Mouse (Mus musculus) cerebellum, adult 9-10 months (tissue): Measurements from ENCODE around the gene Cux2.
A peak's percentile ranks its signal among the peaks of the same experiment; 100 is the strongest.

Source experiments
- DNase-seq: peaks from one replicate; pipeline ENCODE4 v3.0.0; 2022

Gene Cux2

DNA sequence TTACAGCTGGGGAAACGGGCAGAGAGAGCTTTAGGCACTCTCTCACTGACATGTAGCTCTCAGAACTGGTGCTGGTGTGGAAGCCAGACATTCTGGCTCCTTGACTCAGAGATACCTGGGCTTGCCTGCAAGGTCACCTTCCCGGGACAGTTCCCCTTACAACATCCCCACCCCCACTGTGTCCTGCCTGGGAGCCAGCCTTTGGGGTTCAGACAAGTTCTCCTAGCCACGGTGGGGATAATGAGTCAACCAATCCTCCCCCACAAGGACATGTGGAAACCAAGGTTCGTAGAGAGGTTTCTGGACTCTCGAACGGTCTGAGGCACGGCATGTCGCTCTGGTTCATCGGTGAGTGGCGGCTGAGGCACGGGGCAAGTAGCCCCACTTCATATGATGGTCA, 193.2 kb downstream of the Cux2 start:
- no peak for DNase-seq

- peak; percentile 26 for DNase-seq
These were observed 195.1 kb downstream of the Cux2 start for GRCm38 (mm10) chr5:121854768-121855167.

GRCm38 (mm10) chr5:121853368-121854051, 196.4 kb downstream of the Cux2 start:
- DNase-seq, result peak; percentile 58

- DNase-seq, result peak; percentile 57
These were observed 200.2 kb downstream of the Cux2 start for GRCm38 (mm10) chr5:121849478-121850349.

DNA sequence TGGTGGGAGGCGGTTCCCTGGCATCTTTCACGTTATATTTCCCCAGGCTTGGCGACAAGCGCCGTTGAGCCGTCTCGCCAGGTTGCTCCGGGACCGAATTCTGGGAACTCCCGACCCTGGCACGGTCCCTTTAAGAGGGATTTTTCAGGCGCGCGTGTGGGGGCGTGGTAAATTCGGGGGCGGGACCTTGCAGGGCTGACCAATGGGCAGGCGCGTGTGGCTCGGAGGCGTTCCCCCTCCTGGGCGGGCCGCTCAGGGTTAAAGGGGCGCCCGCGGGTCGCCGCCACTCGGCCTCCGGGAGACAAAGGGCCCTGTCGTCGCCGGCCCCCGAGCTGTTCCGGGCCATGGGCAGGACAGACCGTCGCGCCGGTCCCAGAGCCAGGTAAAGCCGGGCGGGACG, 201.2 kb downstream of the Cux2 start, which contains the start of gene Pheta1:
Gene Pheta1 (plus strand): TSS at position 242 of the 400 bp plus-strand sequence.
- DNase-seq, result peak; percentile 94

DNA sequence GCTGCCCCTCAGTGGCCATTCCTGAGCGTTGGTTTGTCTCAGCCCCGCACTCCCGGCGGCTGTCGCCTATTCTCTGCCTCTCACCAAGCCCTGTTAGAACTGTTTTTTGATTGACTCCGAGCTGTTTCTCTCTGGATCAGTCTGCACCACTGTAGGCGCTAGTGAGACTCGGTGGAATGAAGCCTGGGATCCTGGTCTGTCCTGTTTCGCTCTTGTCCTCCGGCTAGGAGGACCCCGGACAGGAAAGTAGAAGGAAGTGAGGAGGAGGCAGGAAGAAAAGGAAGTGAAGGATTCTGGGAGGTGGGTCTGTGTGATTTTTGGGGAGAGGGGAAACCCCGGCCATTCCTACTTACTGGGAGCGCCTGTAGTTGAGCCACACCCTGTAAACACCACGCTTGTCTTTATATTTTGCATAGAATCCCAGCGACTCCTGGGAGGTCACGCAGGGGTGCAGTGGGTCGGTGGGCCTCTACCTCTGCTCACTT, 201.8 kb downstream of the Cux2 start:
- DNase-seq, result peak; percentile 66

- DNase-seq, result peak; percentile 51
These were observed 202.6 kb downstream of the Cux2 start for GRCm38 (mm10) chr5:121847269-121847668.

DNA sequence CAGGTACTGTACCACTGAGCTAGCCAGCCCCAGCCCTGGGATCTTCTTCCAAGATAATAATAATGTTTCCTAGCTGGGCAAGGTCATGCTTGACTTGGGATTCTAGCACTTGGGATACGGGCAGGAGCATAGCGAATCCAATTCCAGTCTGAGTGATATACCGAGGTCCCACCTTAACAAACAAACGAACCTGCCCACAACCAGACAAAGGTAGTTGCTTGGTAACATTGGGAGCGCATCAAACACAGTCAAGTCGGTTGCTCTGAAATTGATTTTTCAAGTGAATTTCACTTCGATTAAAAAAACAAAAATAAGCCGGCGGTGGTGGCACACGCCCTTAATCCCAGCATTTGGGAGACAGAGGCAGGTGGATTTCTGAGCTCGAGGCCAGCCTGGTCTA, 203.6 kb downstream of the Cux2 start:
- DNase-seq, result no peak

DNA sequence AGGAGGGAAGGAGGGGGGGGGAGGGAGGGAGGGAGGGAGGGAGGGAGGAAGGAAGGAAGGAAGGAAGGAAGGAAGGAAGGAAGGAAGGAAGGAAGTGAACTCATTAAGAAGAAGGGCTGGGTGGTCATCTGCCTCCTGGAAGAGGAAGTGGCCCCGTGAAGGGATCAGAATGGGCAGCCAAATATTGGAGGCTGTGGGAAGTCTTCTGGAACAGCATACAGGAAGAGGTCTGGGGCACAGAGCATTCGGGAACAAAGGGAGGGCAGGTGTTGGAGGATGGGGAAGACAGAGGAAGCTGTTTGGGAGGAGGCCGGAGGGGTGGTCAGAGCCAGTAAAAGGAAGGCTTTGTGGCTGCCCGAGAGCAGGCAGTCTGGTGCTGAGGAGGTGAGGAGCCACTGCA, 204.5 kb downstream of the Cux2 start:
- DNase-seq, result no peak

GRCm38 (mm10) chr5:121843138-121843905, 206.6 kb downstream of the Cux2 start:
- DNase-seq, result peak; percentile 72

GRCm38 (mm10) chr5:121842665-121843118, 207.2 kb downstream of the Cux2 start:
- DNase-seq, result peak; percentile 86

DNA sequence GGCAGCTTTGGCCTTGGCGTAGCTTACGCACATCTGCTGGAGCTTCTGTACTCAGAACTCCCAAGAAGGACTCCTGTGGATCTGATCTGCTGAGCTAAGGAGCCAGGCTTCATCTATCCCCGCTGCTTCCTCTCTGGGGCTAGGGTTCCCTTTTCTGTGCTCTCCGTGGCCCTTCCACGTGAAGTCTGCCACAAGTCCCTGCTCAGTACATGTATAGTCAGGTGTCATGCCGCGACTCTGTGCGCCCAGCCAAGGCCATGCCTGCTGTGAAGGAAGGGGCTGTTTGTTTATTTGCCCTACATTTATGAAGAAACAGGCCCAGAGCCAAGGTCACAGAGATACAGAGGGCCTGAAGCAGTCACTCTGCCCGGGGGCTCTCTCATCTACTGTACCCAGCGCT, 207.9 kb downstream of the Cux2 start:
- DNase-seq, result peak; percentile 56

GRCm38 (mm10) chr5:121841516-121841915, 208.4 kb downstream of the Cux2 start:
- DNase-seq, result peak; percentile 35

DNA sequence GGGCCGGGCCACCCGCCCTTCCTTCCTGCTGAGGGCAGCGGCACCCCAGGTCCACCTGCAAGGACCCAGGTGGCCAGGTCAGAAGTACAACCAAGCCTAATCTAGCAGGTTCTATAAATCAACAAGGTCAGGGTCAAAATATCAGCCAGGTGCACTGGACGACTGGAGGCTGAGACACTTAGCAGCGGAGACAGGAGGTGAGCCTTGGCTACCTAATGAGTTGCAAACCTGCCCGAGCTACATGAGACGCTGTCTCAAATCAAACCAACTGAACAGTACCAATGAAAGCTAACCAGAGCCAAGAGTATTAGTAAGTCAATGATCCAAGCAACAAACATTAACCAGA, 210.8 kb downstream of the Cux2 start:
- no peak for DNase-seq

- no peak for DNase-seq
These were observed 211.4 kb downstream of the Cux2 start for GRCm38 (mm10) chr5:121838341-121839127.

GRCm38 (mm10) chr5:121837441-121838340, 212.2 kb downstream of the Cux2 start, which contains the start of gene Sh2b3:
Gene Sh2b3, minus strand, starts transcription at chr5:121837646.
- no peak for DNase-seq

DNA sequence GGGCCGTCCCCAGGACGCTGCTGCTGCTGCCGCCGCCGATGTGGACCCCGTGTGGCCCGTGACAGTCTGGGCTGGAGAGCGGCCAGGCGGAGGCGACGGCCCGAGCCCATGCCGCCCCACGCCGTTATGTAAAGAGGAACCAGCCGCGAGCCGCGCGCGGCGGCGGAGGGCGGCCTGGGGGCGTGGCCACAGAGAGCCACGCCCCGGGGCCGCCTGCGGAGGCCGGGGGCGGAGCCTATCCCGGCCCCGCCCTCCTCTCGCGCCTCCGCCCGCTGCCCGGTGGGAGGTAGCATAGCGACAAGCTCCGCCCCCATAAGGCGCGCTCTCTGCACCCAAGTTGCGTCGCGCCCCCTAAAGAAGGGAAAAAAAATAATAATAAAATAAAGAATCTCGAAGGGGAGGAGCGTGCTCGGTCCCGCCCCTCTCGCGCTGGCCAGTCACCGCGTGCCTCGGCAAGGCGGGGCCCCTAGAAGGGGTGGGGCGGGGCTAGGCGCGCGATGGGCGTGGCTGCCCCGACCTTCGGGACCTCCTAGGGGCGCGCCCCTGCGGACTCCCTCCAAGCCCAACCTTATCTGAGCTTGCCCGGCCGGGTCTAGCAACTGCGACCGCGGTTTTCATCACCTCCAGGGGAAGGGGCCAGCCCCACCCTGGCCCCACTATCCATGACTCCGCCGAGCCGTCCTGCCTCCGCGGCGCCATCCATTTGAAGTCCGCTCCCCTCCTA, 213.0 kb downstream of the Cux2 start:
- DNase-seq, result peak; percentile 86

- DNase-seq, result no peak
These were observed 213.8 kb downstream of the Cux2 start for GRCm38 (mm10) chr5:121835949-121836691.

DNA sequence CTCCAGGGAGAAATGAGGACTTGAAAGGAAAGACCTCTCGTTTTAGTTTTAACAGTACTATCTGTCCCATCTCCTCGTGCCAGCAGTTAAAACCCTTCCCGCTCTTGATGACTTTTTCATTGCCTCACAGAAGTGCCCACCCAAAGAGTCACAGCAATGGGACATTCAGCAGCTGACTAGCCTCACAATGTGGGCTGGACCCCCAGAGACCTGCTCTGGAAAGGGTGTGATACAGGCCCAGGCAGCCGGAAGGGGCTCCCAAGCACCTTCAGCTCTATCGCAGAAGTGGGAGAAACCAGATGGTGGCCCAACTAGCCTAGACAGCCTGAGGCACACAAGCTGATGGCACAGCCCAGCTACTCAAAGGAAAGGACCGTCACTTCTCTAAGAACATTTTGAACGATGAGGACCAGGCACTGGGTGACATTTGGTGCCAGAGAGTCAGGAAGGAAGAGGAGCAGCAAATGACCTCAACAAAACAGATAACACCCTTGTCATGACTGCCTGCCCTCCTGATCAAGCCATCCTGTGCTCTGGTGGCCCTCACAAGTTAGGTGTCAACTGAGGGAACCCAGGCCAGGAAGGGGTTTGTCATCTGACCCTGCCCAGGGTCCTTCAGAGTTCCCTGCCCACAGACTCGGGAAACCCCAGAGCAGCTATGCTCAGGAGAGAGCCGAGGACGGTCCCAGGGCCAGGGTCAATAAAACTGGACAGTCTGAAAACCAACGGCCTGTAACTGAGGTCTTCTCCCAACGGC, 214.7 kb downstream of the Cux2 start:
- no peak for DNase-seq
